Mouse (Mus musculus) inflammation-experienced regulatory T-cells, adult 6 months (primary cell): ENCODE results near the gene Gm13871. TPM values are rescaled to one million over a fixed set of nuclear protein-coding genes. Genes with fewer than 3 reads are reported as not detected.
"Not testable (repeated sequence)": the region's sequence is repeated elsewhere in the genome, so short reads cannot be mapped to it uniquely, and the experiment has no call there.

ENCODE experiments used
- ATAC-seq: one replicate; pipeline ENCODE4 v1.8.0; 2017
- polyA plus RNA-seq, 3 experiments: library from polyadenylated mRNA; unstranded; fragments of 100-300 nt; shearing (Covaris generic); gene quantifications; one replicate each; pipeline ENCODE4 v1.2.1; 2017

The Gm13871 gene
- not detected for polyA plus RNA-seq

DNA sequence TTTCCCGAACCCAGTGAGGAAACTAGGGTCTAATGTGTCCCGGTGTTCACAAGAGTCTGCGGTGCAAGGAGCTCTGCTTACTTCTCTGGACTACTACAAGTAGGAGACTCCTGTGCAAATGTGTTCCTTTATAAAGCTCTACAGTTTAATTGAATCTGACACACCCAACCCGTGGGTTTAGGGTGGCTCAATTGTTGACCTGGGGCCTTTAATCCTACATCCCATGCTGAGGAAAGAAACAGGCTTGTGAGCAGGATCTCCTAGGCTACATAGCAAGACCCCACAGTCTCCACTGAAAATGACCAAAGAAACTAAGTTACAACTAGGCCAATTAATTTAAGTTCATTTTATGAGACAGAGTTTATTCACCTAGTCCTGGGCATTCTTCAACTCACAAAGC lies at the start of gene Gm13871:
Gene Gm13871 (minus strand): TSS at position 101 of the 400 bp plus-strand sequence.
- not testable (repeated sequence) for ATAC-seq

DNA sequence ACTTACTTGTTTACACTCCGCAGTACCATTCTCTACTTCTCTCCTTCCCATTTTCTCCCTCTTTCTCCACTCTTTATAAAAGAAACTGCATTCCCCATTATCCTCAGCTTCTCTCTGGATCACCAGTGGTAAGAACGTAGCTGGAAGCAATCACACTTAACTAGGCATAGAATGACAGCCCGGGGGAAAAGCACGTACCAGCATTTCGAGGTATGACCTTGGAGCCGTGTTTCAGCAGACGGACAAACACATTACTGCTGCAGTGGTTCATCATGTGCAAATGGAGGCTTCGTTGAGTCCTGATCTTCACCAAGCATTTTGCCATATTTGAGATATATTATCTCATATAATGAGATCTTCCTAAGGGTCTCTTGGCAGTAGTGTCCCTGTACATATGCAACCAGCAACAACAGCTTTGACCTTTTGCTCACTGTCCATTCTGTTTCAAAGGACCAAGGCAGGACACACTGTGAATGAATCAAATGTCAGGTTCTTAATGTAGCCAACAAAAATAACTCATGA lies 44.7 kb upstream of the Gm13871 start, which contains the start of gene 2310002L09Rik:
Gene 2310002L09Rik (minus strand): TSS at position 472 of the 522 bp plus-strand sequence.
- no peak for ATAC-seq

DNA sequence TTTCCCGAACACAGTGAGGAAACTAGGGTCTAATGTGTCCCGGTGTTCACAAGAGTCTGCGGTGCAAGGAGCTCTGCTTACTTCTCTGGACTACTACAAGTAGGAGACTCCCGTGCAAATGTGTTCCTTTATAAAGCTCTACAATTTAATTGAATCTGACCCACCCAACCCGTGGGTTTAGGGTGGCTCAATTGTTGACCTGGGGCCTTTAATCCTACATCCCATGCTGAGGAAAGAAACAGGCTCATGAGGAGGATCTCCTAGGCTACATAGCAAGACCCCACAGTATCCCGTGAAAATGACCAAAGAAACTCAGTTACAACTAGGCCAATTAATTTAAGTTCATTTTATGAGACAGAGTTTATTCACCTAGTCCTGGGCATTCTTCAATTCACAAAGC lies 14.9 kb upstream of the Gm13871 start, which contains the start of gene Gm11756:
Gene Gm11756 (minus strand): TSS at position 101 of the 400 bp plus-strand sequence.
- not testable (repeated sequence) for ATAC-seq

DNA sequence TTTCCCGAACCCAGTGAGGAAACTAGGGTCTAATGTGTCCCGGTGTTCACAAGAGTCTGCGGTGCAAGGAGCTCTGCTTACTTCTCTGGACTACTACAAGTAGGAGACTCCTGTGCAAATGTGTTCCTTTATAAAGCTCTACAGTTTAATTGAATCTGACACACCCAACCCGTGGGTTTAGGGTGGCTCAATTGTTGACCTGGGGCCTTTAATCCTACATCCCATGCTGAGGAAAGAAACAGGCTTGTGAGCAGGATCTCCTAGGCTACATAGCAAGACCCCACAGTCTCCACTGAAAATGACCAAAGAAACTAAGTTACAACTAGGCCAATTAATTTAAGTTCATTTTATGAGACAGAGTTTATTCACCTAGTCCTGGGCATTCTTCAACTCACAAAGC lies 14.7 kb downstream of the Gm13871 start, which contains the start of gene Gm11757:
Gene Gm11757 (minus strand): TSS at position 101 of the 400 bp plus-strand sequence.
- ATAC-seq: not testable (repeated sequence)

DNA sequence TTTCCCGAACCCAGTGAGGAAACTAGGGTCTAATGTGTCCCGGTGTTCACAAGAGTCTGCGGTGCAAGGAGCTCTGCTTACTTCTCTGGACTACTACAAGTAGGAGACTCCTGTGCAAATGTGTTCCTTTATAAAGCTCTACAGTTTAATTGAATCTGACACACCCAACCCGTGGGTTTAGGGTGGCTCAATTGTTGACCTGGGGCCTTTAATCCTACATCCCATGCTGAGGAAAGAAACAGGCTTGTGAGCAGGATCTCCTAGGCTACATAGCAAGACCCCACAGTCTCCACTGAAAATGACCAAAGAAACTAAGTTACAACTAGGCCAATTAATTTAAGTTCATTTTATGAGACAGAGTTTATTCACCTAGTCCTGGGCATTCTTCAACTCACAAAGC lies 29.6 kb downstream of the Gm13871 start, which contains the start of gene Gm11758:
Gene Gm11758 (minus strand): TSS at position 101 of the 400 bp plus-strand sequence.
- not testable (repeated sequence) for ATAC-seq

Other genes with a start within 250 kb of the Gm13871 start
- gene Gm11239, start 237.6 kb downstream of the Gm13871 start, polyA plus RNA-seq: not detected
- gene Gm428, start 222.4 kb downstream of the Gm13871 start, polyA plus RNA-seq: not detected
- gene Rasef, start 115.0 kb downstream of the Gm13871 start, polyA plus RNA-seq: not detected
- gene Gm11758, start 29.7 kb downstream of the Gm13871 start, polyA plus RNA-seq: not detected
- not detected for gene Gm11757, start 14.8 kb downstream of the Gm13871 start, polyA plus RNA-seq
- not detected for gene Gm11756, start 14.8 kb upstream of the Gm13871 start, polyA plus RNA-seq
- not detected for gene 2310002L09Rik, start 44.9 kb upstream of the Gm13871 start, polyA plus RNA-seq
- not detected for gene Frmd3, start 107.5 kb upstream of the Gm13871 start, polyA plus RNA-seq